Mouse (Mus musculus) midbrain, embryonic 13.5 days (tissue): ENCODE data around the gene Anapc16. TPM values are rescaled to one million over a fixed set of nuclear protein-coding genes. Genes with fewer than 3 reads are reported as not detected.
A peak's percentile ranks its signal among the peaks of the same experiment; 100 is the strongest.

Source experiments
- ATAC-seq: fragments of 200-750 bp; cut with Nextera tagmentation; 2 replicates; pipeline ENCODE4 v1.8.0; 2017; ENCODE audit warnings: mild to moderate bottlenecking, moderate TSS enrichment, moderate library complexity
- H3K27ac ChIP-seq: fragments of 300-500 bp; sonication (generic); 2 replicates; pipeline ENCODE4 v1.5.1; 2015; ENCODE audit warnings: inconsistent platforms, mild to moderate bottlenecking, moderate library complexity
- H3K27me3 ChIP-seq: fragments of 300-500 bp; sonication (generic); 2 replicates; pipeline ENCODE4 v1.6.1; 2015; ENCODE audit warnings: mild to moderate bottlenecking, inconsistent platforms
- H3K36me3 ChIP-seq: fragments of 300-500 bp; sonication (generic); 2 replicates; pipeline ENCODE4 v1.6.1; 2015; ENCODE audit warnings: mild to moderate bottlenecking, inconsistent platforms
- H3K4me1 ChIP-seq: fragments of 300-500 bp; sonication (generic); replicated peaks from 2 replicates; pipeline ENCODE4 v1.6.1; 2015; ENCODE audit warnings: inconsistent platforms
- H3K4me2 ChIP-seq: fragments of 300-500 bp; sonication (generic); replicated peaks from 2 replicates; pipeline ENCODE4 v1.6.1; 2015; ENCODE audit warnings: moderate library complexity, mild to moderate bottlenecking, inconsistent platforms
- H3K4me3 ChIP-seq: fragments of 300-500 bp; sonication (generic); replicated peaks from 2 replicates; pipeline ENCODE4 v1.5.1; 2015; ENCODE audit warnings: mild to moderate bottlenecking, inconsistent platforms
- H3K9ac ChIP-seq: fragments of 300-500 bp; sonication (generic); replicated peaks from 2 replicates; pipeline ENCODE4 v1.6.1; 2015; ENCODE audit warnings: mild to moderate bottlenecking, inconsistent platforms
- H3K9me3 ChIP-seq: fragments of 300-500 bp; sonication (generic); 2 replicates; pipeline ENCODE4 v1.6.1; 2016; ENCODE audit warnings: mild to moderate bottlenecking, inconsistent platforms
- WGBS: fragments of 180-500 bp; shearing (Covaris S2); methylation state at CpG from one replicate; pipeline ENCODE4 v1.1.7; 2015; 5-methylcytosine and 5-hydroxymethylcytosine counted together
- polyA plus RNA-seq: library from polyadenylated mRNA; unstranded; fragments of >200 nt; fragmentation: Nextera tagmentation; extraction: Ambion mirVana; gene quantifications from 2 replicates; pipeline ENCODE4 v1.2.1, GENCODE M21; 2015

Anapc16 gene
- polyA plus RNA-seq, 1 experiment from 2014 or later, result 121 TPM

GRCm38 (mm10) chr10:59978873-59979743 lies 23.8 kb downstream of the Anapc16 start:
- Histone ChIP-seq H3K9ac (0 out of 2 replicates have a peak overlapping the region, but pooled peaks have one; percentile 1), H3K4me3 (no peak overlapping the region), H3K36me3 (peaks cover 8% of the 10 kb centered on the region), H3K4me1 (peaks cover 32% of the 10 kb centered on the region), H3K27ac (peak overlapping the region; percentile 78), H3K4me2 (no peak overlapping the region), H3K27me3 (no peaks in the 10 kb centered on the region), H3K9me3 (no peaks in the 10 kb centered on the region)
- ATAC-seq, result 0 out of 2 replicates have a peak, but pooled peaks have one; percentile 35
- WGBS, result 52% methylated on average over 11 of the region's 11 CpGs

DNA sequence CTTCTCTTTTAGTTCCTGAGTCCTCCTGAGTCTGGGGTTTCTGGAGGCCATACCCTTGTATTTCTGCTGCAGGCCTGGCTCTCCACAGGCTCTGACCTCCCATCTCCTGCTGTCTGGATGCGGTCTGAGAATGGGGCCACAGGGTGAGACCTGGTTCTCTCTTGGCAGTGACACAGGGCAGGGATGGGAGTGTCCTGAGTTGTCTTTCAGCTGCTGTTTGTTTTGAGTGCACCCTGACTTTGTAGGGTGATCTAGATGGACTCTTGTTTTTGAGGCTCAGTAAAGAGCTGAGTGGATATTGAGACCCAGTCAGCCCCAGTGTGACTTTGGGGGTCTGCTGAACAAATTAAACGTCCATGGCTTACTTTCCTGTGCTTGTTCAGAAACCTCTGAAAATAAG lies 24.5 kb downstream of the Anapc16 start:
- H3K36me3 ChIP-seq, result peaks cover 3% of the 10 kb centered on the region; the same call in 1 of the 2 replicates
- no peak for ATAC-seq
- 60% methylated on average over 2 of the region's 2 CpGs for WGBS
- no peaks in the 10 kb centered on the region for H3K9me3 ChIP-seq
- H3K27me3 ChIP-seq, result no peaks in the 10 kb centered on the region
- peak overlapping the region; percentile 78; the same call in 1 of the 2 replicates for H3K27ac ChIP-seq
- H3K4me3 ChIP-seq, result no peak overlapping the region
- H3K9ac ChIP-seq, result no peak overlapping the region
- H3K4me2 ChIP-seq, result no peak overlapping the region
- H3K4me1 ChIP-seq, result peaks cover 35% of the 10 kb centered on the region

- peaks cover 35% of the 10 kb centered on the region for H3K4me1 ChIP-seq
- 0 out of 2 replicates have a peak, but pooled peaks cover 2% of the 10 kb centered on the region for H3K36me3 ChIP-seq
- H3K4me2 ChIP-seq, result no peak overlapping the region
- WGBS, result 86% methylated on average over 5 of the region's 5 CpGs
- 0 out of 2 replicates have a peak overlapping the region, but pooled peaks have one; percentile 78 for H3K27ac ChIP-seq
- no peaks in the 10 kb centered on the region for H3K9me3 ChIP-seq
- H3K4me3 ChIP-seq, result no peak overlapping the region
- no peak overlapping the region for H3K9ac ChIP-seq
- no peaks in the 10 kb centered on the region for H3K27me3 ChIP-seq
- no peak for ATAC-seq
These were observed 25.1 kb downstream of the Anapc16 start for GRCm38 (mm10) chr10:59977715-59978343.

- WGBS, result 49% methylated on average over 2 of the region's 4 CpGs
- H3K9me3 ChIP-seq, result no peaks in the 10 kb centered on the region
- H3K27ac ChIP-seq, result no peak overlapping the region
- H3K4me3 ChIP-seq, result no peak overlapping the region
- H3K27me3 ChIP-seq, result no peaks in the 10 kb centered on the region
- H3K36me3 ChIP-seq, result no peaks in the 10 kb centered on the region
- peaks cover 39% of the 10 kb centered on the region for H3K4me1 ChIP-seq
- no peak for ATAC-seq
- no peak overlapping the region for H3K4me2 ChIP-seq
- no peak overlapping the region for H3K9ac ChIP-seq
These were observed 25.8 kb downstream of the Anapc16 start for GRCm38 (mm10) chr10:59977141-59977540.

DNA sequence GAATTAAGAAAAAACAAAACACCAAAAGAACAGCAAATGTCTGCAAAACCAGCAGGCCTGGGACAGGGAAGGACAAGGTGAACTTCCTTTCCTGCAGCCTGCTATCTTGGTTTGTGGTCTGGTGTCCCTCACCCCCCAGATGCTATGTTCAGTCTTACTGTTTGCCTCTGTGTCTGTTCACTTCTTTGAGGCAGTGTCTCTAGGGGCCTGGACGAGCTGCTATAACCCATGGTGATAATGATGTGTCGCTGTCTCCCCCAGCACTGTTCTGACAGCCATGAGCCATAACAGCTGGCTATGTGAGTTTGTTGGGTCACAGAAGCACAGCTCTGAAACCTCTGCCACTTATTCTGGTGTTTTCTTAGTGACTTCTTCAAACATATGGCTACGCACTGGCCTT lies 28.1 kb downstream of the Anapc16 start:
- no peak overlapping the region for H3K4me3 ChIP-seq
- H3K27me3 ChIP-seq, result 0 out of 2 replicates have a peak, but pooled peaks cover 3% of the 10 kb centered on the region
- WGBS, result 71% methylated on average over 3 of the region's 3 CpGs
- H3K27ac ChIP-seq, result peak overlapping the region; percentile 46; the same call in 1 of the 2 replicates
- no peak for ATAC-seq
- peaks cover 51% of the 10 kb centered on the region for H3K4me1 ChIP-seq
- no peaks in the 10 kb centered on the region for H3K36me3 ChIP-seq
- H3K4me2 ChIP-seq, result no peak overlapping the region
- no peak overlapping the region for H3K9ac ChIP-seq
- H3K9me3 ChIP-seq, result no peaks in the 10 kb centered on the region

- H3K4me2 ChIP-seq, result 0 out of 2 replicates have a peak overlapping the region, but pooled peaks have one; percentile 4
- peak overlapping the region; percentile 24; the same call in 1 of the 2 replicates for H3K9ac ChIP-seq
- peak overlapping the region; percentile 46; the same call in 1 of the 2 replicates for H3K27ac ChIP-seq
- H3K9me3 ChIP-seq, result no peaks in the 10 kb centered on the region
- peaks cover 49% of the 10 kb centered on the region for H3K4me1 ChIP-seq
- 0 out of 2 replicates have a peak, but pooled peaks cover 3% of the 10 kb centered on the region for H3K27me3 ChIP-seq
- ATAC-seq, result no peak
- no peak overlapping the region for H3K4me3 ChIP-seq
- WGBS, result 18% methylated on average over 6 of the region's 6 CpGs
- no peaks in the 10 kb centered on the region for H3K36me3 ChIP-seq
These were observed 28.7 kb downstream of the Anapc16 start for GRCm38 (mm10) chr10:59974191-59974664.

DNA sequence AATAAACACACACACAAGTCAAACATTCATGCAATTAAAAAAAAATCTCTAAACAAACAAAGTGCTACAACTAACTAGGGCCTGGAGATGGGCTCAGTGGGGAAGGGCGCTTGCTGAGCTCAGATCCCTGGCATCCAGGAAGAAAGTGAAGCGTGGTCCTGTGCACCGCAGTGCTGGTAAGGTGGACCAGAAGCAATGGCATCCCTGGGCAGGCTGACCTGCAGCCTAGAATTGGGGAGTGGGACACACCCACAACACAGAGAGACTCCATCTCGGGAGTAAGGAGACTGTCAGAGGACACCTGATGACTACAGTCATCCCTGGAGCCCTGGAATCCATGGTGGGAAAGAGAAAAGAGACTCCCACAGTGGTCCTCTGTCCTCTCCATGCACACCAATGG lies 29.5 kb downstream of the Anapc16 start:
- Histone ChIP-seq H3K4me1 (peaks cover 41% of the 10 kb centered on the region), H3K4me3 (no peak overlapping the region), H3K4me2 (no peak overlapping the region), H3K9me3 (no peaks in the 10 kb centered on the region), H3K27ac (no peak overlapping the region), H3K27me3 (0 out of 2 replicates have a peak, but pooled peaks cover 3% of the 10 kb centered on the region), H3K9ac (no peak overlapping the region), H3K36me3 (no peaks in the 10 kb centered on the region)
- 85% methylated on average over 4 of the region's 4 CpGs for WGBS
- ATAC-seq, result no peak

DNA sequence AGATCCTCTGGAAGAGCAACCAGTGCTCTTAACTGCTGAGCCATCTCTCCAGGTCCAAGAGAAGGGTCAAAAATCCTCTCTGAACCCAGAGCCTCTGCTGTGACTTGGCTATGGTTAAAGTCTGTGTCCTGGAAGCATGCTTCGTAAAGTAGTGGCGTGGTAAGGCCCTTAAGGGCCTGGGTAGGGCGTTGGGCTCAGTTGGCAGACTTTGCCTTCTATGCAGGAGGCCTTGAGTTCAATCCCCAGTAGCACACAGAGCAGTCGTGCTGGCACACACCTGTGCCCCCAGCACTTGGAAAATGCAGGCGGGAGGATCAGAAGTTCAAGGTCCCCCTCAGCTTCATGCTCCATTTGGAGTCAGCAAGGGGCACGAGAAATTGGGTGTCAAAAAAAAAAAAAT lies 29.9 kb downstream of the Anapc16 start:
- H3K27ac ChIP-seq, result no peak overlapping the region; the same call in 1 of the 2 replicates
- H3K4me1 ChIP-seq, result peaks cover 37% of the 10 kb centered on the region
- ATAC-seq, result no peak

DNA sequence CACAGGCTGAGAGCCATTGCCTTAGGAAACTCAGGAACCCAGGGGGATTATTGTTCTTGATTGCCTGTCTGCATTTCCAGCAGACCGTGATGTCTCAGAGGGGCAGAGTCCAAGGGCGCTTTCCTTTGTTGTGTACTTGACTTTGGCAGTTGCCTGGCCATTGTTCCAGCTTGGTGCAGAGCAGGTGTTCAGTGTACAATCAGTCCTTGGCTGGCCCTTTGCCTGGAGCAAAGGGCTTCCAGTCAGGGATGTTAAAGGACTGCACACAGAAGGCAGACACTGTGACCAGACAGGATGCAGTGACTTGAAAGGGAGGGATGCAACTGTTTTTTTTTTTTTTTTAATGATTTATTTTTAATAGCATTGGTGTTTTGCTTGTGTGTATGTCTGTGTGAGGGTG lies 30.4 kb downstream of the Anapc16 start:
- Histone ChIP-seq H3K4me1 (peaks cover 33% of the 10 kb centered on the region), H3K9ac (no peak overlapping the region), H3K36me3 (no peaks in the 10 kb centered on the region), H3K4me3 (no peak overlapping the region), H3K27ac (no peak overlapping the region; the same call in 1 of the 2 replicates), H3K9me3 (no peaks in the 10 kb centered on the region), H3K4me2 (no peak overlapping the region), H3K27me3 (0 out of 2 replicates have a peak, but pooled peaks cover 3% of the 10 kb centered on the region)
- ATAC-seq, result no peak
- WGBS, result 32% methylated on average over 2 of the region's 2 CpGs

More for the DNA sequence above, 29.9 kb downstream of the Anapc16 start:
- Histone ChIP-seq H3K9me3 (no peaks in the 10 kb centered on the region), H3K27me3 (0 out of 2 replicates have a peak, but pooled peaks cover 3% of the 10 kb centered on the region), H3K4me3 (no peak overlapping the region), H3K9ac (no peak overlapping the region), H3K4me2 (no peak overlapping the region), H3K36me3 (no peaks in the 10 kb centered on the region)
- 84% methylated on average over 6 of the region's 6 CpGs for WGBS

DNA sequence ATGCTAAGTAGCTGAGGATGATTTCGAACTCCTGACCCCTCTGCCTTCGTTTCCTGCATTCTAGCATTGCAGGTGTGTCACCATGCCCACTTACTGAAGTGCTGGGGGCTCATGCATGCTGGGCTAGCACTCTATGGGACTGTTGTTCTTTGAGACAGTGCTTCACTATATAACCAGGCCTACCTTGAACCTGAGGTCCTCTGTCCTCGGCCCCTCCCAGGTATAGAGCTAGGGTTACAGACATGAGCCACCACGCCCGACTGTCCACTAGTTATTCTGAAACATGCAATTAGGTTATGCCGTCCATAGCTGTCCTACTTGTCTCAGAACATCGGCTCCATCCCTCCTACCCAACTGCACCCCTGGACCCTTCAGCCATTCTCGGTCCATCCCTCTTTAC lies 31.1 kb downstream of the Anapc16 start:
- Histone ChIP-seq H3K27ac (no peak overlapping the region), H3K9me3 (no peaks in the 10 kb centered on the region), H3K4me1 (peaks cover 33% of the 10 kb centered on the region), H3K36me3 (no peaks in the 10 kb centered on the region), H3K4me2 (no peak overlapping the region), H3K27me3 (0 out of 2 replicates have a peak, but pooled peaks cover 3% of the 10 kb centered on the region), H3K4me3 (no peak overlapping the region), H3K9ac (no peak overlapping the region)
- 93% methylated on average over 8 of the region's 8 CpGs for WGBS
- ATAC-seq, result no peak

GRCm38 (mm10) chr10:59970450-59971062 lies 32.4 kb downstream of the Anapc16 start:
- peak overlapping the region; percentile 90 for H3K27ac ChIP-seq
- peaks cover 39% of the 10 kb centered on the region for H3K4me1 ChIP-seq
- no peaks in the 10 kb centered on the region for H3K9me3 ChIP-seq
- no peaks in the 10 kb centered on the region for H3K36me3 ChIP-seq
- H3K27me3 ChIP-seq, result 0 out of 2 replicates have a peak, but pooled peaks cover 3% of the 10 kb centered on the region
- 0 out of 2 replicates have a peak, but pooled peaks have one; percentile 0 for ATAC-seq
- peak overlapping the region; percentile 49 for H3K4me3 ChIP-seq
- peak overlapping the region; percentile 82 for H3K9ac ChIP-seq
- H3K4me2 ChIP-seq, result peak overlapping the region; percentile 60
- WGBS, result 30% methylated on average over 6 of the region's 6 CpGs
